Mouse (Mus musculus) ZHBTc4 (cell line): Measurements from ENCODE around the gene Galnt6.
A peak's percentile ranks its signal among the peaks of the same experiment; 100 is the strongest.
"Not testable (repeated sequence)": the region's sequence is repeated elsewhere in the genome, so short reads cannot be mapped to it uniquely, and the experiment has no call there.

Source experiments
- DNase-seq: peaks from one replicate; pipeline ENCODE4 v3.0.0-alpha.2; 2011; ENCODE audit warnings: low read depth, low spot score

The Galnt6 gene

GRCm38 (mm10) chr15:100729281-100729985 is at the start of gene Galnt6:
Galnt6 (minus strand) TSS chr15:100729376.
- DNase-seq = peak; percentile 73

GRCm38 (mm10) chr15:100777020-100778016 is 48.1 kb upstream of the Galnt6 start:
- peak; percentile 26 for DNase-seq

- DNase-seq = no peak
These were observed 47.2 kb upstream of the Galnt6 start for GRCm38 (mm10) chr15:100776424-100776823.

- peak; percentile 22 for DNase-seq
These were observed 46.3 kb upstream of the Galnt6 start for GRCm38 (mm10) chr15:100775189-100776166.

DNA sequence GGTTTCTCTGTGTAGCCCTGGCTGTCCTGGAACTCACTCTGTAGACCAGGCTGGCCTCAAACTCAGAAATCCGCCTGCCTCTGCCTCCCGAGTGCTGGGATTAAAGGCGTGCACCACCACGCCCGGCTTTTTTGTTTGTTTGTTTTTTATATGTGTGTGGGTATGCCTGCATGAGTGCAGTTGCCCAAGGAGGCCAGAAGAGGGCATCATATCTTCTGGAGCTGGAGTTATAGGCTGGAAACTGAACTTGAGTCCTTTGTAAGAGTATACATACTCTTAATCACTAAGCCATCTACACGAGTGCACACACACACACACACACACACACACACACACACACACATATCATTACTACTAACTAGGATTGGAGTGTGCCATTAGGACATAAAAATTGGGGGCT is 44.7 kb upstream of the Galnt6 start:
- DNase-seq = peak; percentile 71

GRCm38 (mm10) chr15:100772685-100773084 is 43.5 kb upstream of the Galnt6 start:
- DNase-seq = peak; percentile 44

DNA sequence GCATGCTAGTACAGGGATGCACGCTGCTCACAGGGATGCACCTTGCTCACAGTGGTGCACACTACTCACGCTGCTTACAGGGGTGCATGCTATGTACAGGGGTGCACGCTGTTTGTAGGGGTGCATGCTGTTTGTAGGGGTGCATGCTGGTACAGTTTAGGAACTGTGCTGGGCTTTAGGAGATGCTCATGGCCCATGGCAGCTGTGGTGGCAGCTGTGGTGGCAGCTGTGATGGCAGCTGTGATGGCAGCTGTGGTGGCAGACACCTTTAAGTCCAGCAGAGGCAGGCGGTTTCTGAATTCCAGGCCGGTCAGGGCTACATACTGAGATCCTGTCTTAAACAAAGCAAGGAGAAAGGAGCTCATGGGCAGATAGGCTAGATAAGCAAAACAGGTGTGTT is 41.2 kb upstream of the Galnt6 start:
- DNase-seq = no peak

GRCm38 (mm10) chr15:100769023-100769422 is 39.8 kb upstream of the Galnt6 start:
- DNase-seq = not testable (repeated sequence)

DNA sequence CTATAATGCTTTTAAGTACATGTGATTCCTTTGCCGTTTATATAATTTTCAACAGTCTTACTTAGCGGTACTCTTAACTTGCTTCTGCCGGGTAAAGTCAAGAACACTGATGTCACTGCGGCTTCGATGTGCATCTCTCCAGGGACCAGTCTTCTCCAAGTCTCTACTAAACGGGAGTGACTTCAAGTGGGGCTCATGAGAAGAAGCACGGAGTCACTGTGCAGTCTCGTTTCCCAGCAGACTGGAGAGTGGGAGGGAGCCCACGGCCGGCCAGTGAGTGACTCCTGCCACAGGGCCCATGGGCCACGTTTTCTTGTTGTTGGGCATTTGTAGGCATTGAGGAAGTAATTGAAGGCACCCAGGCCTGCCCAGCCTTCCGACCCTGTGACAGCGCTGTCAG is 38.7 kb upstream of the Galnt6 start:
- DNase-seq = no peak

DNA sequence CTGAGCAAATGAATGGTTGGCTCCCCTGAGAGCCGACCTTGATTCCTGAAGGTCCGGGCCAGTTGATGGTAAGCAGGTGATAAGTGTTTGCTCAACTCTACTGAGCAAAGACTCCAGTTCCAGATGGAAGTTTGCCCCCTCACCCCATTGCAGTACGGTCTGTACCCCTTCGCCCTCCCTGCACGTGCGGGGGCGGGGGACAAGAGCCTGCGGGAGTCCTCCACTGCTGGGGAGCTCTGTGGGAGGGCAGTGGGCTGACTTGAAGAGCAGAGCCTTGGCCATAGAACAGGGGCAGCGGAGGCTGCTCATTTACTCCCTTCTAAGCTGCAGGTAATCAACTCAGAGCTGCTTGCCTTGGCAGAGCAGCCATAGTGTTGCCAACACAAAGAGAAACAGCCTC is 37.6 kb upstream of the Galnt6 start:
- no peak for DNase-seq

DNA sequence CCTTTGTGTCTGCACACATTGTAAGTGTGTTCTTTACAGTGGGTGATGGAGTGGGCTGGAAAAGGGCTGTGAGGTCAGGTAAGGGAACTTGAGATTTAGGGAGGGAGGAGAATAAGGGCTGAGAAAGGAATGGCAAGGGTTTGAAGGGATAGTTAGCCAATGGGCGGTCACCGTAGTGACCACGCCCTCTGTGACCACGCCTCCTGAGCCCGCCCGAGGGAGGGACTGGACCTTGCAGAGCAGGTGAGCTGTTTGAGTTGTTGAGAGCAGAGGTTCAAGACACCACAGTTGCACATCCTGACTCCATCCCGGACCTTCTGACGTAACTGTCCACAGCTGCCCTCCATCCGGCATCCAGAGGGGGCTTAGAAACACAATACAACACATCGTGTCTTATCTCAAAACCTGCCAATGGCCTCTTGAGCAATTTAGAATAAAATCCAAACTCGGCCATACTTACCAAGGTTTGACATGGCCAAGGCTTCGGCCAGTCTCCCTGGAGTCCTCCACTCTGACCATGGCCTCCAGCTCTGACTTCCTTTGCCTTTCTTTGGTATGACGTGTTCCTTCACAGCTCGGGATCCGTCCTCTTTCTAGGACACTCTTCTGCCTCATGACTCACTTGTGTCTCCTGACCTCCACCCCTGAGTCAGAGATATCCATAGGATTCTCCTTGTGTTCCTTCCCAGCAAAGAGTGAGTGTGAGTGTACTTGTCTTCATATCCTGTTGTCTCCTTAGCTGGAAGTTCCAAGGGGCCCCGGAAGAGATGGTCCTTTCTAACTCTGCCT is 35.2 kb upstream of the Galnt6 start:
- DNase-seq = peak; percentile 43

- DNase-seq = no peak
These were observed 33.5 kb upstream of the Galnt6 start for GRCm38 (mm10) chr15:100762649-100763048.

GRCm38 (mm10) chr15:100761419-100762185 is 32.4 kb upstream of the Galnt6 start, which contains the start of gene Slc4a8:
Slc4a8 (plus strand) TSS chr15:100761747.
- peak; percentile 94 for DNase-seq

- no peak for DNase-seq
These were observed 31.9 kb upstream of the Galnt6 start for GRCm38 (mm10) chr15:100761036-100761418.

GRCm38 (mm10) chr15:100759286-100759685 is 30.1 kb upstream of the Galnt6 start:
- DNase-seq = no peak

- peak; percentile 93 for DNase-seq
These were observed 28.4 kb upstream of the Galnt6 start for GRCm38 (mm10) chr15:100757527-100757978.

GRCm38 (mm10) chr15:100755881-100756624 is 26.9 kb upstream of the Galnt6 start:
- no peak for DNase-seq

GRCm38 (mm10) chr15:100755498-100755859 is 26.3 kb upstream of the Galnt6 start:
- DNase-seq = no peak
